Mouse (Mus musculus) skeletal muscle tissue, adult 2 months (tissue): ENCODE results near the gene Cox8a.
A peak's percentile ranks its signal among the peaks of the same experiment; 100 is the strongest.

Experiments used
- DNase-seq: peaks from one replicate; pipeline ENCODE4 v3.0.0-alpha.2; 2012; ENCODE audit warnings: low read depth, low spot score

Gene Cox8a

GRCm38 (mm10) chr19:7185715-7186291, 31.6 kb downstream of the Cox8a start:
- no peak for DNase-seq

DNA sequence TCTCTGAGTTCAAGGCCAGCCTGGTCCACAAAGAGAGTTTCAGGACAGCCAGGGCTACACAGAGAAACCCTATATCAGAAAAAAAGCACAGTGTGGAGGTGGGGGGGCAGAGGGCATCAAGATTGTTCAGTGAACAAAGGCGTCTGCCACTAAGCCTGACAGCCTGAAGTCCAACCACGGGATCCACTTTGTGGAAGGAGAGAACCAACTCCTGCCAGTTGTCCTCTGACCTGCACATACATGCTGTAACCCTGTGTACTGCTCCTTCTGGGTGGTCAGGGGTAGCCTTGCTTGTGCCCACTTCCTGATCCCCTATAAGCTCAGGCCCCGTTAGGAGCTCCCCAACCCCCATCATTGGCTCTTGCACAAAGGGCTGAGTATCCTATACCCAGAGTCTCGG, 32.4 kb downstream of the Cox8a start:
- DNase-seq = no peak

- DNase-seq = no peak
Observed at GRCm38 (mm10) chr19:7183419-7183818, 34.0 kb downstream of the Cox8a start.

GRCm38 (mm10) chr19:7182273-7182949, 35.0 kb downstream of the Cox8a start:
- DNase-seq = no peak

- no peak for DNase-seq
Observed at GRCm38 (mm10) chr19:7181496-7181895, 35.9 kb downstream of the Cox8a start.

GRCm38 (mm10) chr19:7180756-7181405, 36.5 kb downstream of the Cox8a start:
- DNase-seq = peak; percentile 43

- DNase-seq = peak; percentile 51
Observed at GRCm38 (mm10) chr19:7178841-7179452, 38.5 kb downstream of the Cox8a start.

DNA sequence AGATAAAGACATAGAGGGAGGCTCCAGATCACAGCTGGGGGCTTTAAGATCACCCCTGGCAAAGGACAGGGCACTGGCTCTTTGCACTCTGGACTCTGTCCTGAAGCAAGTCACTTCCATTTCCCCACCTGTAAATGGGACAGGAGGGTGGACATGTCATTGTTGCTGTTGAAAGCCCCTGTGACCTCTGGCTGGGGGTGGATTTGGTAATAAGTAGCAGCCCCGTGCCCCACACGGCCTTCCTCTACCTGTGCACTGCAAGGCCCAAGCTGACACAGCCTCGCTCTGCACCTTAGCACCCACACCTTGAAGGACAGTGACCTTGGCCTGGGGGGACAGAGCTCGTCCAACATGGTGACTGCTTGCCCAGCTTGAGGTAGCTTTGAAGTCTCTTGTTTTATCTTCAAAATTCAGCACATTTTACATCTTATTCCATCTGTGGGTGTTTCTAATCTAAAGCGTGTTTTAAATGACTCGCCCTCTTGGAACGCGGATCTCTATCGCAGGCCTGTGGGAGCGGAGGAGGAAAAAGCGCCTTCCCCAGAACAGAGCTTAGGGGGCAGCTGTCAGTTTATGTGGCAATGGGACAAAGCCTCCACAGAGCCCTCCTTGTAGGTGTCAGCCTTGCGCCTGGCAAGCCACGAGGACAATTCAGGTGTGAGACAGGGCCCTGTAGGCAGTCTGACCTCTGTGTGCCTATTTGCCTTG, 39.5 kb downstream of the Cox8a start:
- DNase-seq = no peak

DNA sequence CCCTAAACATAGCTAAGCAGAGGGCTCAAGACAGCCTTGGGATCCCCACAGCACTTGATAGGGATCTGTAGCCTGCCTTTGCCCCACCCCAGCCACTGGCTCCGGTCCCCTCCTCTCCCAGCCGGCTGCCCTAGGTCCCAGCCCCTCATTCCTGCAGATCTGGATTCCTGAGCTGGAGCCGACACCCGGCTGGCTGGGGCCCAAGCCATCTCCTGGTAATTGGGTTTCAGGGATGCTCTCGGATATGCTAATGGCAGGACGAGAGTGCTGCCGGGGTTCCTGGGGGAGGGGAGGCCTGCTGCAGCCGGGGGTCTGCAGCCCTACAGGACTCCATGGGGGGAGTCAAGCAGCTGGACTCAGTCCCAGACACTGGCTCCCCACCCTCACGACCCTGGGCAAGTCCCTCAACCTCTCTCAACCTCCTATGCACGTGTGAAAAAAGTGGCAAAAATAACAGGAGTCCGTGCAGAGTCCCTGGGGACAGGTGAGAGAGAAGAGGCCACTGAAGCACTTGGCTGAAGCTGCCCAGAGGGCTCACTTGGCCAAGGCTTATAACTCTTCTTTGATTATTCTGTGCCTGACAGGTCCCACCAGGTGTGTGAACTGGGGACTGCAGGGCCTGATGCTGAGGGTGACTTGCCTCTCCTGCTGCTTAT, 41.2 kb downstream of the Cox8a start:
- DNase-seq = no peak

DNA sequence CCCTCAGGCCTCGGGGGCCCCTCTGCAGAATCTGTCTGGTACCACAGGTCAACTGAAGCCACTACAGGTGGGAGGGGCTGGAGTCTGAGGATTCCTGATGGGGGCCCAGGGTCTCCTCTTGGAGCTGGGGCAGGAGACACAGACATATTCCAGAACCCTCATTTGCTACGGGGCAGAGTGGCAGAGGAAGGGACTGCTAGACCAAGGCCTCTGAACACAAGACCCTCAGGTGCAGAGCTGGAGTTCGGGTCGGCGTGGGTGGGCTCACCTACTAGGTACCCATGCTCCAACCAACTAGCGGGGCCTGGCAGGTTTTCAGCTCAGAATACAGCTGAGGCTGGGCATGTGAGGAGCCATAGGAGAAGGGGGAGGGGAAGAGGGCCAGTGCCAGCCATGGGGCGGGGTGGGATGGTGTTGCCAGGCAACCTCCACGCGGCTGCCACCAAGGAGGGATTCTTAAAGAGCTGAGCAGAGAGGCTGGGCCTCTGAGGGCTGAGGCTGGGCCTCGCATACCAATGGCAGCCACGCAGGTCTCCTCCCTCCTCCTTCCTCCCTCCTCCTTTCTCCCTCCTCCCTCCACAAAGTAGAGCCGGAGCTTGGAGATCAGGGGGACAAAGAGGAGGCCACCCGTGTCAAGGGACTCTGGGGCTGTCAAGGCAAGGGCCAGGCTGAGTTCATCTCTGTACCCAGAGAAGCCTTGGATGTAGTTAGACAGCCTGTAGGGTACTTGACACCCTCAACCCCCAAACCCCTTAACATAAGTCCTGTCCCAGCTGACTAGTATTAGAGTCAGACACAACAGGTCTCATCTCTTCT, 45.2 kb downstream of the Cox8a start:
- no peak for DNase-seq

- DNase-seq = no peak
Observed at GRCm38 (mm10) chr19:7171447-7171846, 46.0 kb downstream of the Cox8a start.

GRCm38 (mm10) chr19:7170916-7171315, 46.5 kb downstream of the Cox8a start:
- peak; percentile 80 for DNase-seq

DNA sequence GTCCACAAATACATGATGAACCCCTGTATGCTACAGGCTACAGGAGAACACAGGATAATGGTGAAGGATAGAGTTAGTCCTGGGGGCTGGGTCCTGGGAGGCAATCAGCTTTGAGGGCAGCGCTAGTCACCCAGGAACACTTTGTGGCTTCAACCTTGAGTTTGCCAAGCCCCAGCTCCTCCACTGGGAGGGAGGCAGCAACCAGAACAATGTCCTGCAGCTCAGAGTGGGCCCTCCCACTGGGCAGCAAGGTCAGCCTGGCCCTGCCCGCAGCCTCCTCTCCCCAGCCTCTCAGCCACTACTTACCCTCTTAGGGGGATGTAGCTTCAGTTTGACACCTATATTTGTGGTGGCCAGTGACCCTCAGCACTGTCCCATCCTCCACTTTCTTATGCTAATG, 49.0 kb downstream of the Cox8a start:
- no peak for DNase-seq

- no peak for DNase-seq
Observed at GRCm38 (mm10) chr19:7166767-7167166, 50.6 kb downstream of the Cox8a start.

DNA sequence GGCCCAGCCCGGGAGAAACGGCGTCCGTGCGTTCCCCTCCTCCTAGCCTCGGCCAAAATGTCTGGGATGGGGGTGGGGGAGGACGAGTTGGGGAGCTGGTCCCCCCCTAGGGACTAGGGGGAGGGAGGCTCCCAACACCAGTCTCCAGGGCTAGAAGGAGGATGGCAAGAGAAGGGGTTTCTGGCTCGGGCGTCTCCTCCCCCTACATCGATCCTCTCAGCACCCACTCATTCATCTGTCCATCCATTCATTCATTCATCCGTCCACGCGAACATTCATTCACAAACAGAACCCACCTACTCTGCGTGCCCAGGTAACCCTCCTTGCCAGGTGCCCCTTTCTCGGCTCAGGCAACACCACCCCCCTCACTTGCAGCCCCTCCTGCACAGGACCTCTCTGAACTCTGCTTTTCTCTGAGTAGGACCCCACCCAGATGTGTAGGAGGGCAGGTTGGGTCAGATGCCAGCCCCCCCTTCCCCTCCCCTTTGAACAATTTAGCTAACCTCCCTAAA, 51.2 kb downstream of the Cox8a start:
- DNase-seq = no peak

DNA sequence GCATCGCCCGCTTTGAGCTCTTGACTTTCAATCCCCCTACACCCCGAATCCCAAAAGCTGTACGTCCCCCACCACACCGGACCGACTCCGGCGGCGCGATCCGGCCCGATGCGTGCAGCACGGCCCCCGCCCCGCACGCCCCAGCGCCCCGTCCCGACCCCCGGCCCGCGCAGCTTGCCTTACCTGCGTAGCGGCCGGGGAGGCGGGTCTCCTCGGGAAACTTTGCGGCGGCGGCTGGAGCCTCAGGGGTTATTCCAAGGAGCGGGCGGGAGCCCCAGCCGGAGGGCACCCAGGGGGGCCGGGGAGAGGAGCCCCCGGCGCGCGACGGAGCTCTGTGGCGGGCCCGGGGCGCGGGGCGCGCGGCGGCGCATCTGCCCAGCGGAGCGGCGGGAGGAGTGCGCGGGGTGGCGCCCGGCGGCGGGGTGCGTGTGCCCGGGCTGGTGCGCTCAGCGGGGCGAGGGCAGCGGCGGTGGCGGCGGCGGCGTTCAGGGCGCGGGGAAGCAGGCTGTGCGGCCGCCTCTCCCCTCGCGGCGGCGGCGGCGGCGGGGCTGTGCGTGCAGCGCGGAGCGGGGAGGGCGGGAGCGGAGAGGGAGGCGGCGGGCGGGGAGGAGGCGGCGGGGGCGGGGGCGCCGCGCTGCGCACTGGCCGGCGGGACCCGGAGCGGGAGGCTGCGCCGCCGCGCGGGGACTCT, 51.8 kb downstream of the Cox8a start:
- DNase-seq = no peak
